Mouse (Mus musculus): ENCODE results near the gene Lars2. TPM values are rescaled to one million over a fixed set of nuclear protein-coding genes. Genes with fewer than 3 reads are reported as not detected.
A peak's percentile ranks its signal among the peaks of the same experiment; 100 is the strongest.

Lars2 gene
- total and polyA plus RNA-seq, 3 experiments, result 634 to 10,095 (median 684) TPM

DNA sequence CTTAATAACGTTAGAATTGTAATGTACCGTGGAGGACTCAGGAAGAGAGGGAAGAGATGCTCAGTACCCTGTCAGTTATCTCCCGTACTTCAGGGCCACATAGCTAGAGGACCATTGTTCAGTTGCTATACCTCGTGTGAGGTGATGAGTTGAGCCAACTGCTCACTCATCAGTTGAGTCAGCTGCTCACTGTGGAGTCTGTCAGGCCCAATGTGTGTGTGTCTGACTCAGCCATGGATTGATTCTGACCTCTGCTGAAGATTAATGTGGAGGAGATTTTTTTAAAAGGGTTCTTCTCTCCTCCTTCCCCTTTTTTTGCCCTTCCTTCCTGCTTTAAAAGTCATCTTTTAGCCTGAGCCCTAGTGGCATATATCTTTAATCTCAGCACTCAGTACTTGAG is 133.8 kb downstream of the Lars2 start (continued):
- TF ChIP-seq TBP (IDR thresholded peaks at IDR 0.05; ENCODE audit: low read depth, low read length) (no peak), ELF1 (IDR thresholded peaks at IDR 0.05; ENCODE audit: low read depth, low read length) (no peak)

DNA sequence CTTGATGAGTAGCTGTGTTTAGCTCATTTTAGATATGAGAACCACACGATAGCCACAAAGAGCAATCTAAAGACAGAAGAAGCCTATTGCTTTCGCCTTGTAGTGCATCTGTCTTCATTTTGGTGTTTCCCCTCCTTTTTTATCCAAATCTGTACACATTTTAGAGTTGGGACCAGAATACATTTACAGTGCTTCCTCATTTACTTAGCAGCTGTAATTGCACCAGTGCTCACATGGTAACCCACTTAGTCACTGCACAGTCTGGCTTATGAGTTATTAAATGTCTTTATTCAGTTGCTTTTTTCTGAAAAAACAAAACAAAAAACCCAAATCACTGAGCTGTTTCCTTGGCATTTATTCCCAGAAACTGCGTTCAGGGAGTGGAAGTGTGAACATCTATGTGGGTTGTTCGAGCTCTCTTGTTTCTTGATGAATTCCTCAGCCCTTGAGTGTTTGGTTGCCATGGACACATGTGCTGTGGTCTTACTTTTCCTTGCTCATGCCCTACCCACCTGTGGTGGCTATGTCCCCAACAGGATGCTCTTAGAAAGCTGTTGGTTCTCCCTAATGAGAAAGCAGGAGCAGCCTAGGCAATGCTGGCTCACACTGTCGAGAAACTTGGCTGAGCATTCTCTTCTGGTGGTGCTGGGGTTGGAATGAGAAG is 136.6 kb downstream of the Lars2 start:
- Histone ChIP-seq H3K4me1 (ENCODE audit: control insufficient read depth in 1 of 2, insufficient read depth in 2 of 2, low read length in 2 of 2) (no peaks in the 10 kb centered on the region; a peak in 1 of 4 replicates), H3K9ac (ENCODE audit: control insufficient read depth, low read depth, low read length, poor library complexity, severe bottlenecking) (no peak overlapping the region), H3K27me3 (ENCODE audit: control insufficient read depth in 1 of 2, insufficient read depth in 2 of 2, low read length in 2 of 2) (no peaks in the 10 kb centered on the region), H3K79me2 (ENCODE audit: control insufficient read depth, insufficient read depth, low read length, poor library complexity) (no peaks in the 10 kb centered on the region; the same call in 1 of the 2 replicates), H3K9me3 (replicated peaks; ENCODE audit: insufficient read depth, low read length) (no peaks in the 10 kb centered on the region), H3K36me3 (ENCODE audit: control insufficient read depth in 1 of 2, insufficient read depth in 2 of 2, low read length in 2 of 2) (peaks cover 2 to 3% of the 10 kb centered on the region in 2 experiments), H3K27ac (ENCODE audit: control insufficient read depth, low read depth, low read length) (no peak overlapping the region), H3K4me3 (ENCODE audit: control insufficient read depth in 1 of 2, insufficient read depth in 1 of 2, low read depth in 2 of 2, low read length in 2 of 2) (no peak overlapping the region)
- no peak for DNase-seq (ENCODE audit: low read depth, low spot score)
- TF ChIP-seq CTCF (IDR thresholded peaks at IDR 0.05 in 2 of 3, conservative IDR thresholded peaks at IDR 0.05 in 1 of 3; ENCODE audit: control insufficient read depth in 1 of 3, insufficient read depth in 1 of 3, low read depth in 2 of 3, low read length in 3 of 3, poor library complexity in 1 of 3, severe bottlenecking in 1 of 3) (no peak), NRF1 (IDR thresholded peaks at IDR 0.05; ENCODE audit: insufficient read depth, low read depth, low read length, poor library complexity, severe bottlenecking) (no peak), BHLHE40 (IDR thresholded peaks at IDR 0.05; ENCODE audit: borderline replicate concordance, low read depth, low read length) (no peak), E2F4 (IDR thresholded peaks at IDR 0.05; ENCODE audit: borderline replicate concordance, low read depth, low read length) (no peak), TBP (IDR thresholded peaks at IDR 0.05; ENCODE audit: low read depth, low read length) (no peak), ZMIZ1 (IDR thresholded peaks at IDR 0.05; ENCODE audit: low read depth, low read length) (no peak), ZNF384 (IDR thresholded peaks at IDR 0.05; ENCODE audit: low read depth, low read length) (no peak), ETS1 (IDR thresholded peaks at IDR 0.05; ENCODE audit: low read depth, low read length) (no peak), SMC3 (IDR thresholded peaks at IDR 0.05; ENCODE audit: low read depth, low read length) (no peak), GABPA (IDR thresholded peaks at IDR 0.05; ENCODE audit: low read depth, low read length) (no peak), ELF1 (IDR thresholded peaks at IDR 0.05; ENCODE audit: low read depth, low read length) (no peak), GATA1 (IDR thresholded peaks at IDR 0.05; ENCODE audit: low read depth, low read length) (no peak), CHD1 (IDR thresholded peaks at IDR 0.05; ENCODE audit: low read depth, low read length) (no peak)

DNA sequence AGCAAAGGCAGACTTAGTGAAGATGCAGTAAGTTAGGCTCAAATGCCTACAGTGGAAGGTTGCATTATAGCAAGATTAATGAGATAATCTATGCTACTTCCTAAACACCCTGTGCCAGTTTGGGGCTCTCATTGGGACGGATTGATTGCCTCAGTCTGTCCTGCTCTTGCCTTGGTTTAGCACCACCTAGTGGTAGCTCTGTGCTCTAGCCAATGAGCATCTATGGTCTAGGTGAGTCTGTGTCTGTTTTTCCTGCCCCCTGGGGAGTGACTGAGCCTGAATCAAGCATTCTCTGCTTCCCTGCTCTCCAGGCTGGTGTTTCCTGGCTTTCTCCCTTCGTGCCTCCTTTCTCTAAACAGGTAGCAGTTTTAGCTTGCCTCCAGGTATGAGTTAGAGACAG is 137.6 kb downstream of the Lars2 start:
- Histone ChIP-seq H3K9me3 (replicated peaks; ENCODE audit: insufficient read depth, low read length) (no peaks in the 10 kb centered on the region), H3K79me2 (ENCODE audit: control insufficient read depth, insufficient read depth, low read length, poor library complexity) (no peaks in the 10 kb centered on the region; the same call in 1 of the 2 replicates), H3K27me3 (ENCODE audit: control insufficient read depth in 1 of 2, insufficient read depth in 2 of 2, low read length in 2 of 2) (no peaks in the 10 kb centered on the region), H3K27ac (ENCODE audit: control insufficient read depth, low read depth, low read length) (no peak overlapping the region), H3K4me3 (ENCODE audit: control insufficient read depth in 1 of 2, insufficient read depth in 1 of 2, low read depth in 2 of 2, low read length in 2 of 2) (no peak overlapping the region), H3K4me1 (ENCODE audit: control insufficient read depth in 1 of 2, insufficient read depth in 2 of 2, low read length in 2 of 2) (no peaks in the 10 kb centered on the region; a peak in 1 of 4 replicates), H3K9ac (ENCODE audit: control insufficient read depth, low read depth, low read length, poor library complexity, severe bottlenecking) (no peak overlapping the region), H3K36me3 (ENCODE audit: control insufficient read depth in 1 of 2, insufficient read depth in 2 of 2, low read length in 2 of 2) (peaks cover 2 to 3% of the 10 kb centered on the region in 2 experiments)
- TF ChIP-seq TCF12 (IDR thresholded peaks at IDR 0.05; ENCODE audit: low read depth, low read length) (no peak), ETS1 (IDR thresholded peaks at IDR 0.05; ENCODE audit: low read depth, low read length) (no peak), JUND (IDR thresholded peaks at IDR 0.05; ENCODE audit: low read depth, low read length) (0 out of 2 replicates have a peak, but pooled peaks have one; percentile 27), CHD1 (IDR thresholded peaks at IDR 0.05; ENCODE audit: low read depth, low read length) (no peak), GATA1 (IDR thresholded peaks at IDR 0.05; ENCODE audit: low read depth, low read length) (no peak), RAD21 (IDR thresholded peaks at IDR 0.05; ENCODE audit: low read depth, low read length) (peak; percentile 63), KAT2A (conservative IDR thresholded peaks at IDR 0.05; ENCODE audit: low read depth, low read length) (no peak), MXI1 (IDR thresholded peaks at IDR 0.05; ENCODE audit: low read depth, low read length) (no peak), HCFC1 (IDR thresholded peaks at IDR 0.05; ENCODE audit: low read depth, low read length) (no peak), POLR2AphosphoS5 (IDR thresholded peaks at IDR 0.05; ENCODE audit: borderline replicate concordance, low read depth, low read length) (no peak), CTCF (IDR thresholded peaks at IDR 0.05 in 2 of 3, conservative IDR thresholded peaks at IDR 0.05 in 1 of 3; ENCODE audit: control insufficient read depth in 1 of 3, insufficient read depth in 1 of 3, low read depth in 2 of 3, low read length in 3 of 3, poor library complexity in 1 of 3, severe bottlenecking in 1 of 3) (peak; percentile 80 to 99 (median 93)), MEF2A (IDR thresholded peaks at IDR 0.05; ENCODE audit: extremely low read depth, insufficient replicate concordance, low read depth, low read length, poor library complexity, severe bottlenecking) (no peak), CHD2 (IDR thresholded peaks at IDR 0.05; ENCODE audit: low read length) (no peak), NRF1 (IDR thresholded peaks at IDR 0.05; ENCODE audit: insufficient read depth, low read depth, low read length, poor library complexity, severe bottlenecking) (no peak), E2F4 (IDR thresholded peaks at IDR 0.05; ENCODE audit: borderline replicate concordance, low read depth, low read length) (no peak), ZC3H11A (IDR thresholded peaks at IDR 0.05; ENCODE audit: low read depth, low read length) (peak; percentile 50), BHLHE40 (IDR thresholded peaks at IDR 0.05; ENCODE audit: borderline replicate concordance, low read depth, low read length) (0 out of 2 replicates have a peak, but pooled peaks have one; percentile 17), EP300 (IDR thresholded peaks at IDR 0.05; ENCODE audit: low read depth in 1 of 2, low read length in 2 of 2) (no peak), SMC3 (IDR thresholded peaks at IDR 0.05; ENCODE audit: low read depth, low read length) (peak; percentile 89), POLR2AphosphoS2 (IDR thresholded peaks at IDR 0.05; ENCODE audit: low read length) (no peak)
- DNase-seq (ENCODE audit: low read depth, low spot score), result peak; percentile 84
